Mouse (Mus musculus): ENCODE measurements around the gene Rbms3. TPM values are rescaled to one million over a fixed set of nuclear protein-coding genes. Genes with fewer than 3 reads are reported as not detected.

The Rbms3 gene
- total RNA-seq, 1 experiment = 2.2 TPM

DNA sequence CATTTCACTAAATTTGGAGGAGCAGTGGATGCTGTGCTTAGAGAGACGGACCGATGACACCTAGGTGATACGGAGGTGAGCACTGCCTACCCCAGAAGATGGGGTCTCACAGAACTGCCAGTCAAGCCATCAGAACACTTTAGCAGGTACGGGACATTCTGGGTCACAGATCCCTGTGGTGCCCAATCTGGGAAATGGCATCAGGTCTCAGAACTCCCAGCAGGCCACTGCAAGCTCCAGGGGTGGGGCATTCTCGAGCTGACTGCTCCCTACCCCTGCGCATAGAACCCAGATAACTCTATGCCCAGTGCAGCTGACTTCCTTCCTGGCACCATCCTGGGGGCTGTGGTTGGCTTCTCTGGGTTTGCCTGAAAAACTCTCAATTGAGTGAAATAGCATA lies 536.2 kb downstream of the Rbms3 start:
- no peaks in the 10 kb centered on the region for H3K9me3 ChIP-seq (ENCODE audit: control insufficient read depth, insufficient read depth, low read depth, low read length)
- no peak overlapping the region for H3K9ac ChIP-seq (ENCODE audit: insufficient read depth, low read depth, low read length, poor library complexity, severe bottlenecking)
- no peak overlapping the region for H3K4me3 ChIP-seq (ENCODE audit: insufficient read depth in 1 of 2, low read depth in 1 of 2, low read length in 2 of 2, poor library complexity in 1 of 2, severe bottlenecking in 1 of 2)
- H3K4me1 ChIP-seq (ENCODE audit: control insufficient read depth in 2 of 2, insufficient read depth in 2 of 2, low read length in 2 of 2, poor library complexity in 1 of 2) = no peaks in the 10 kb centered on the region
- no peak overlapping the region for H3K27ac ChIP-seq (ENCODE audit: insufficient read depth, low read depth, low read length, poor library complexity, severe bottlenecking)
- in situ Hi-C loops (cut with MboI; ENCODE audit: low sequenced_read_pairs in 2 of 2, unreplicated experiment in 2 of 2) = no loop called here
- no peak for DNase-seq (ENCODE audit: low read depth, low spot score)
- no peaks in the 10 kb centered on the region for H3K36me3 ChIP-seq (ENCODE audit: control insufficient read depth, insufficient read depth, low read length, poor library complexity, severe bottlenecking)
- TF ChIP-seq HCFC1 (IDR thresholded peaks at IDR 0.05; ENCODE audit: borderline replicate concordance, insufficient read depth, low read length) (no peak), MAFK (IDR thresholded peaks at IDR 0.05; ENCODE audit: insufficient read depth, low read depth, low read length) (no peak), ZNF384 (IDR thresholded peaks at IDR 0.05; ENCODE audit: low read depth, low read length) (no peak), CHD2 (IDR thresholded peaks at IDR 0.05; ENCODE audit: low read depth, low read length) (no peak), ZC3H11A (IDR thresholded peaks at IDR 0.05; ENCODE audit: borderline replicate concordance, low read depth, low read length) (no peak)

GRCm38 (mm10) chr9:117092177-117092555 lies 537.5 kb downstream of the Rbms3 start:
- Histone ChIP-seq H3K36me3 (ENCODE audit: control insufficient read depth, insufficient read depth, low read length, poor library complexity, severe bottlenecking) (no peaks in the 10 kb centered on the region), H3K4me3 (ENCODE audit: insufficient read depth in 1 of 2, low read depth in 1 of 2, low read length in 2 of 2, poor library complexity in 1 of 2, severe bottlenecking in 1 of 2) (no peak overlapping the region), H3K9ac (ENCODE audit: insufficient read depth, low read depth, low read length, poor library complexity, severe bottlenecking) (no peak overlapping the region), H3K27ac (ENCODE audit: insufficient read depth, low read depth, low read length, poor library complexity, severe bottlenecking) (no peak overlapping the region), H3K4me1 (ENCODE audit: control insufficient read depth in 2 of 2, insufficient read depth in 2 of 2, low read length in 2 of 2, poor library complexity in 1 of 2) (no peaks in the 10 kb centered on the region), H3K9me3 (ENCODE audit: control insufficient read depth, insufficient read depth, low read depth, low read length) (no peaks in the 10 kb centered on the region)
- in situ Hi-C loops (cut with MboI; ENCODE audit: low sequenced_read_pairs in 2 of 2, unreplicated experiment in 2 of 2) = no loop called here
- DNase-seq (ENCODE audit: low read depth, low spot score) = no peak
- TF ChIP-seq ZC3H11A (IDR thresholded peaks at IDR 0.05; ENCODE audit: borderline replicate concordance, low read depth, low read length) (no peak), MAFK (IDR thresholded peaks at IDR 0.05; ENCODE audit: insufficient read depth, low read depth, low read length) (no peak), ZNF384 (IDR thresholded peaks at IDR 0.05; ENCODE audit: low read depth, low read length) (no peak), CHD2 (IDR thresholded peaks at IDR 0.05; ENCODE audit: low read depth, low read length) (no peak), HCFC1 (IDR thresholded peaks at IDR 0.05; ENCODE audit: borderline replicate concordance, insufficient read depth, low read length) (no peak)

GRCm38 (mm10) chr9:117091253-117092176 lies 538.2 kb downstream of the Rbms3 start:
- no peaks in the 10 kb centered on the region for H3K4me1 ChIP-seq (ENCODE audit: control insufficient read depth in 2 of 2, insufficient read depth in 2 of 2, low read length in 2 of 2, poor library complexity in 1 of 2)
- no peak for TF ChIP-seq CHD2 (IDR thresholded peaks at IDR 0.05; ENCODE audit: low read depth, low read length)
- no peak for TF ChIP-seq ZC3H11A (IDR thresholded peaks at IDR 0.05; ENCODE audit: borderline replicate concordance, low read depth, low read length)
- TF ChIP-seq ZNF384 (IDR thresholded peaks at IDR 0.05; ENCODE audit: low read depth, low read length) = no peak
- TF ChIP-seq MAFK (IDR thresholded peaks at IDR 0.05; ENCODE audit: insufficient read depth, low read depth, low read length) = no peak
- TF ChIP-seq HCFC1 (IDR thresholded peaks at IDR 0.05; ENCODE audit: borderline replicate concordance, insufficient read depth, low read length) = no peak
- no peak overlapping the region for H3K4me3 ChIP-seq (ENCODE audit: insufficient read depth in 1 of 2, low read depth in 1 of 2, low read length in 2 of 2, poor library complexity in 1 of 2, severe bottlenecking in 1 of 2)
- no peak overlapping the region for H3K9ac ChIP-seq (ENCODE audit: insufficient read depth, low read depth, low read length, poor library complexity, severe bottlenecking)
- H3K36me3 ChIP-seq (ENCODE audit: control insufficient read depth, insufficient read depth, low read length, poor library complexity, severe bottlenecking) = no peaks in the 10 kb centered on the region
- in situ Hi-C loops (cut with MboI; ENCODE audit: low sequenced_read_pairs in 2 of 2, unreplicated experiment in 2 of 2) = no loop called here
- no peaks in the 10 kb centered on the region for H3K9me3 ChIP-seq (ENCODE audit: control insufficient read depth, insufficient read depth, low read depth, low read length)
- H3K27ac ChIP-seq (ENCODE audit: insufficient read depth, low read depth, low read length, poor library complexity, severe bottlenecking) = no peak overlapping the region
- no peak for DNase-seq (ENCODE audit: low read depth, low spot score)

DNA sequence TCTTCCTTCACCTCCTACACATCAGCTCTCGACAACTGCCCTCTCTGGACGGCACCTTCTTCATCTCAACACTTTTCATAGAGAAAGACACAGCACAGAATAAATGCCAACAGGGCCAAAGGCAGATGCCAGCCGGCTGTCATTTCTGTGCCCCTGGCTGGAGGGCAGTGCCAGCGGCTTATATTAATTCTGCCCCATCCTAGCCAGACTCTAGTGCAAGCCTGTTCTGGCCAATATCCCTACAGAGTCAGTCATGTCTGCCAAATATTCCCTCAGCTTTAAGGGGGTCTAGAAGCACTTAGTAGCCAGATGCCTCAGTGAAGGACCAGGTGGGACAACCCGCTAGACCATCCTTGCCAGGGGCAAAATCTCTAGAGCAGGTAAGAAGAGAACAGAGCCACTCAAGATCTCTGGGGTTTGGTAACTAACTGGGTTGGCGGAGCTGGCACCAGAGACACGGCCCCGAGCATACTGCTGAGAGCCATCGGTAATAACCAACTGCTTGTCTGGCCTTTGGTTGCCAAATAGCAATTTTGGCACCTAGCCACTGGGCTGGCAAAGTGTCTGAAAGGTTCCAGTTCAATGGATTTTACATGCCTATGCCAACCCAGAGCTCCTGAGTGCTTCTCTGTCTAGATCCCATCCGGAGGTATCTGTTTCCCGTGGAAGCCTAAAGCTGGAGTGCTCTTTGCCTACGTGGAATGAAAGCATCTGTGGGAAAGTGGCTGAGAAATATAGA lies 540.1 kb downstream of the Rbms3 start:
- no peak overlapping the region for H3K4me3 ChIP-seq (ENCODE audit: insufficient read depth in 1 of 2, low read depth in 1 of 2, low read length in 2 of 2, poor library complexity in 1 of 2, severe bottlenecking in 1 of 2)
- no peaks in the 10 kb centered on the region for H3K4me1 ChIP-seq (ENCODE audit: control insufficient read depth in 2 of 2, insufficient read depth in 2 of 2, low read length in 2 of 2, poor library complexity in 1 of 2)
- no peak for TF ChIP-seq ZC3H11A (IDR thresholded peaks at IDR 0.05; ENCODE audit: borderline replicate concordance, low read depth, low read length)
- no peak for TF ChIP-seq MAFK (IDR thresholded peaks at IDR 0.05; ENCODE audit: insufficient read depth, low read depth, low read length)
- no peak for TF ChIP-seq ZNF384 (IDR thresholded peaks at IDR 0.05; ENCODE audit: low read depth, low read length)
- TF ChIP-seq HCFC1 (IDR thresholded peaks at IDR 0.05; ENCODE audit: borderline replicate concordance, insufficient read depth, low read length) = no peak
- TF ChIP-seq CHD2 (IDR thresholded peaks at IDR 0.05; ENCODE audit: low read depth, low read length) = no peak
- in situ Hi-C loops (cut with MboI; ENCODE audit: low sequenced_read_pairs in 2 of 2, unreplicated experiment in 2 of 2) = no loop called here
- DNase-seq (ENCODE audit: low read depth, low spot score) = no peak
- no peaks in the 10 kb centered on the region for H3K9me3 ChIP-seq (ENCODE audit: control insufficient read depth, insufficient read depth, low read depth, low read length)
- H3K9ac ChIP-seq (ENCODE audit: insufficient read depth, low read depth, low read length, poor library complexity, severe bottlenecking) = no peak overlapping the region
- H3K27ac ChIP-seq (ENCODE audit: insufficient read depth, low read depth, low read length, poor library complexity, severe bottlenecking) = no peak overlapping the region
- no peaks in the 10 kb centered on the region for H3K36me3 ChIP-seq (ENCODE audit: control insufficient read depth, insufficient read depth, low read length, poor library complexity, severe bottlenecking)

Data from ES-E14 (cell line).